Mouse (Mus musculus) olfactory bulb, adult 2 months (tissue): Measurements from ENCODE around the gene Eif2ak3. TPM values are rescaled to one million over a fixed set of nuclear protein-coding genes. Genes with fewer than 3 reads are reported as not detected.
A peak's percentile ranks its signal among the peaks of the same experiment; 100 is the strongest.

ENCODE experiments used
- H3K27ac ChIP-seq: fragments of 200-500 bp; 2 replicates; pipeline ENCODE4 v1.5.1; 2012; ENCODE audit warnings: low read depth, low read length; ENCODE audit not compliant: insufficient read depth
- H3K4me1 ChIP-seq: fragments of 200-500 bp; 2 replicates; pipeline ENCODE4 v1.6.1; 2012; ENCODE audit warnings: low read length; ENCODE audit not compliant: control insufficient read depth, insufficient read depth
- H3K4me3 ChIP-seq: fragments of 200-500 bp; 2 replicates; pipeline ENCODE4 v1.5.1; 2012; ENCODE audit warnings: mild to moderate bottlenecking, low read depth, low read length, moderate library complexity; ENCODE audit not compliant: insufficient read depth
- CTCF ChIP-seq: fragments of 200-500 bp; IDR thresholded peaks from 2 replicates; pipeline ENCODE4 v1.5.1; 2012; ENCODE audit warnings: low read depth, mild to moderate bottlenecking, low read length, moderate library complexity; ENCODE audit not compliant: insufficient read depth
- POLR2A ChIP-seq: fragments of 200-500 bp; IDR thresholded peaks from 2 replicates; pipeline ENCODE4 v1.6.1; 2012; ENCODE audit warnings: mild to moderate bottlenecking, low read depth, low read length, moderate library complexity; ENCODE audit not compliant: insufficient read depth
- WGBS: fragments of 180-500 bp; shearing (Covaris S2); methylation state at CpG from one replicate; pipeline ENCODE4 v1.1.7; 2018; 5-methylcytosine and 5-hydroxymethylcytosine counted together
- polyA plus RNA-seq: library from polyadenylated mRNA; stranded (reverse); fragments of >200 nt; gene quantifications from 2 replicates; pipeline ENCODE4 v1.2.4, GENCODE M21; 2012; ENCODE audit warnings: low replicate concordance; ENCODE audit not compliant: missing spikeins, insufficient read depth, insufficient read length

Eif2ak3 gene
- polyA plus RNA-seq, 1 experiment: not detected

DNA sequence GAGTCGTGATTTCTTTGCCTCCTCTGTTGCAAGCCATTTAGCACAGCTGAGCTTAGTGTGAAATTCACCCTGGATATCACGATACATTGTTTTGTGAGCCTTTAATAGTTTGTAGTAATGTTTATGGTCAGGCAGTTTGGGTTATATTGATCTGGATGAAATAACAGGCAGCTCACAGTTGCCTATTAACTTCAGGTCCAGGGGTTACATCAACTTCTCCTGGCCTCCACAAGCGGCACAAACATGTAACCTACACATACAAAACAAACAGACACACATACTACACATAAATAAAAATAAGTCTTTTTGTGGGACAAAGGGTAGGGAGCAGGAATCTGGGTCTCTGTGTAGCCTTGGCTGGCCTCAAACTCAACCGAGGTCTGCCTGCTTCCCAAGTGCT, 9.1 kb downstream of the Eif2ak3 start:
- no peak for TF ChIP-seq POLR2A
- no peak for TF ChIP-seq CTCF
- WGBS: 60% methylated on average over 4 of the region's 4 CpGs

DNA sequence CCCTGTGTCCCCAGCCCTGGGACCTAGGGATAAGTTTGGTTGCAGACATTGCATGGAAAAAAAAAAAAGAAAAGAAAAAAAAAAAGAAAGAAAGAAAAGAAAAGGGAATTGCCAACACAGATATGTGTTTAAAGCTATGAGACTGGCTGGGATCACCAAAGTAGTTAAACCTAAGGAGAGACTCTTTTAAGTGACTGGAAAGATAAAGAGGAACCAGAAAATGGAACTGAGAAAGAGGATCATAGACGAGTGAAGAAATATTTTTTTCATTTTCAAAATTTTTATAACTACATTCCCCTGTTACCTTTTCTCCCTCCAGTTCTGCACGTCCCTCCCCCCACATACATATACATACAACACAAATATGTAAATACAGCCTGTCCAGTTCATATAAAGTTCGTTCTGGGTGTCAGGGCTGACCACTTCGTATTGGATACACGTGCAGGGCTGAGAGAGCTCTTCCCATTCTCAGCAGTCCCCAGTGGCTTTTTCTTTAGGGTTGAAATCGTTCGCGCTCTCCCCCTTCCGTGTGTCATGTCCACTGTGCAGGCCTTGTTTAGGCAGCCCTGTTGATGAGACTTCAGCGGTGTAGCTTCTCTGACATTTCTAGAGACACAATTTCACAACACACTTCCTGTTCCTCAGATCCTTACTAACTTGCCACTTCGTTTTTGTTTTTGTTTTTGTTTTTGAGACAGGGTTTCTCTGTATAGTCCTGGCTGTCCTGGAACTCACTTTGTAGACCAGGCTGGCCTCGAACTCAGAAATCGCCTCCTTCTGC, 11.4 kb downstream of the Eif2ak3 start:
- H3K4me3 ChIP-seq: no peak overlapping the region
- no peak overlapping the region for H3K27ac ChIP-seq
- H3K4me1 ChIP-seq: no peaks in the 10 kb centered on the region
- WGBS: 91% methylated on average over 13 of the region's 13 CpGs
- TF ChIP-seq CTCF: no peak
- TF ChIP-seq POLR2A: no peak

More for the DNA sequence above, 9.1 kb downstream of the Eif2ak3 start:
- H3K4me3 ChIP-seq: no peak overlapping the region
- no peak overlapping the region for H3K27ac ChIP-seq
- H3K4me1 ChIP-seq: no peaks in the 10 kb centered on the region

DNA sequence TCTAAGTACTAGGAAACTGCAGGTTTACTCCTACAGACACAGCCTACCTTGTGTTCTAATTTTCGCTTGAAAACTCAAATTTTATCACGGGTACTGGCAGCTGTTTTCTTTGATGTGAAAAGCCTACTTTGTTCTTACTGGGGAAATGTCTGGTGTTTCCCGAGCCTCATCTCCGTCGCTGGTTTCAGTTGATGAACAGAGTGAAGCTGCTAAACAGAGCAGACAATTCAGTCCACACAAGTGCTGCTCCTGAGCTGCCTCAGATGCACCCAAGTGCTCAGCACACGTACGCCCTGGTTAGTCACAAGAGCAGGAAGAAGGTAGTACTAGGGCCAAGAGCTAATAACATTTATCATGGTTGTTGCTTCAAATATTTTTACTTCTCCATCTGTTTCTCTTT, 18.4 kb downstream of the Eif2ak3 start:
- no peak overlapping the region for H3K27ac ChIP-seq
- 72% methylated on average over 7 of the region's 7 CpGs for WGBS
- no peak overlapping the region for H3K4me3 ChIP-seq
- TF ChIP-seq POLR2A: no peak
- TF ChIP-seq CTCF: no peak
- H3K4me1 ChIP-seq: peaks cover 4% of the 10 kb centered on the region; the same call in 1 of the 2 replicates

DNA sequence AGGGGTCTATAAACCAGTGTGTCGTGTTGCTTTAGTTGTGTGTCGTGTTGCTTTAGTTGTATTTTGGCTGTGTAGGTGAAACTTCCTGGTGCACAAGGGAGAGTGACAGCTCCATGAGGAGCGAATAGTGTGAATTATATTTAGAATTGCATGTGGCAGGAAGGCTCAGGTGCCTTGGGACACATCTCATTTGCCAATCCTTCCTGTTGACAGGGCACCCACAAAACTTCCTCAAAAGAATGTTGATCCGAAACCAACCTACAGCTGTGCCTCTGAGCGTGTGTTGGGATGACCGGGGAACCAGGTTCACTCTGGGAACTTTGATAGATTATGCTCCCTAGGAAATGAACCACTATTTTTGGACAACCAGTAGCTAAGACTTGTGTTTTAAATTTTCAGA, 20.0 kb downstream of the Eif2ak3 start:
- H3K4me1 ChIP-seq: peaks cover 4% of the 10 kb centered on the region; the same call in 1 of the 2 replicates
- WGBS: 92% methylated on average over 6 of the region's 6 CpGs
- no peak overlapping the region for H3K4me3 ChIP-seq
- TF ChIP-seq CTCF (no peak), POLR2A (no peak)
- H3K27ac ChIP-seq: no peak overlapping the region

DNA sequence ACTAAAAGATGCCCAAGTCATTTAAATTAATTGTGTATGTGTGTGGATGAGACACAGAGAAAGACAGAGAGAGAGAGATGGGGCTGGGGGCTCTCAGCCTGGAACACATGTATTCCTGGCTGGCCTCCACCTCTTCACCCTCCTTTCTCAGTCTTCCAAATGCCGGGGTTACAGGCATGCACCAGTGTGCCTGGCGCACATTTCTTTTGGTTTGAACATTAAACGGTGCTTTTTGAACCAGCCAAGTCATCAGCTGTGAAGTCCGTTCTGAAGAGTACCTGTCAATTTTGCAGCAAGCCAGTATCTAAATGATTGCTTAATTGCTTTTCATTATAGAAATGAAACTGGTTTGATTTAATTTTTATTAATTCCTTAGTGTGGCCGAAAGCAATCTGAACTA, 22.4 kb downstream of the Eif2ak3 start:
- TF ChIP-seq CTCF (no peak), POLR2A (no peak)
- WGBS: 52% methylated on average over 5 of the region's 5 CpGs
- Histone ChIP-seq H3K27ac (no peak overlapping the region), H3K4me1 (peaks cover 8% of the 10 kb centered on the region; the same call in 1 of the 2 replicates), H3K4me3 (no peak overlapping the region)

DNA sequence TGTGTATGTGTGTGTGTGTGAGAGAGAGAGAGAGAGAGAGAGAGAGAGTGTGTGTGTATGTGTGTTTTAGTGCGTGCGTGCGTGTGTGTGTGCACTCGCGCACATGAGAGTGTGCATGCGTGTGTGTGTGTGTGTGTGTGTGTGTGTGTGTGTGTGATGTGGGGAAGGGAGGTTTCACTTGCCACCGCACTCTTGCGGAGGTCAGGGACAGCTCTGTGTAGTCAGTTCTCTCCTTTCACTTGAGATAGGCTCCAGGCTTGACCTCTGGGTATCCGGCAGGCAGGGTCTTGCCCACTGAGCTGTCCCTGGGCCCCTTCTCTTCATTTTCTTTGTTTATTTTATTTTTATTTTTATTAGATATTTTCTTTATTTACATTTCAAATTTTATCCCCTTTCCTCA, 23.0 kb downstream of the Eif2ak3 start:
- Histone ChIP-seq H3K4me1 (peaks cover 8% of the 10 kb centered on the region; the same call in 1 of the 2 replicates), H3K4me3 (no peak overlapping the region), H3K27ac (no peak overlapping the region)
- TF ChIP-seq CTCF (no peak), POLR2A (no peak)
- 94% methylated on average over 9 of the region's 9 CpGs for WGBS

DNA sequence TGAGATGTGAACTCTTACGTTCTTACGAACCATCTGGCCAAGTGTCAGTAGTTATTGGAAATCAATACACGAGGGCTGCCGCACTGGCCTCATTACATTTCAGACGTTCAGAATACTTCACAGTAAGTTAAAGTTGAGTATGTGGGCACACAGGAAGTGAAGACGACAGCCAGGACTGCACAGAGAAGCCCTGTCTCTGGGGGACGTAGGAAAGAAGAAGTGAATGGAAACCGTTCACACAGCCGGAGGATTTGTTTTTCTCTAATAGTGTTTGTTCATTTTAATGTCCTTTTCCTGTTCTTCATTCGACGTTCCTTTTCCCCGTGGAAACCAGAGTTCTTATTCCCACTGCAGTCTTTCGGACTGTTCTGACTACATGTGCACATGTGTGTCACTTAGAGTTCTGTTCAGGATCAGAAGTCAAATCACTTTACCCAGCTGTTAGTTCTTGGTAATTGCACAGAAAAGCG, 27.2 kb downstream of the Eif2ak3 start:
- Histone ChIP-seq H3K4me3 (no peak overlapping the region), H3K4me1 (peaks cover 8% of the 10 kb centered on the region; the same call in 1 of the 2 replicates), H3K27ac (0 out of 2 replicates have a peak overlapping the region, but pooled peaks have one; percentile 33)
- 58% methylated on average over 14 of the region's 14 CpGs for WGBS
- TF ChIP-seq CTCF (no peak), POLR2A (no peak)

DNA sequence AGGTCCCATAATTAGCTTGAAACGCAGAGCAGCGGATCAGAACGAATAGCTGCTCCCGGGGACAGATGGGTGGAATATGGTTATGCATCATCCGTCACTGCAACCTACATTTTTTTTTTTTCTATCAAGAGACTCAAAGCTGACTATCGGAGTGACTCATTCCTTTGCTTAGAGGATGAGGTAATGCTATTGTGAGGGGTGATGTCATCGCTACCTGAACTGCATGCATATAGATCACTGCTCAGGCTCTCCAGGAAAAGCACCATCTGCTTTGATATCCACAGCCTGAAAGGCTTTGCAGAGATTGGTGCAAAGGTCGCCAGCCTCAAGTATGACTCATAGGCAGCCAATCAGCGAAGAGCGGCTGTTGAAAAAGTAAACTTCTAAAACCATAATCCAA, 27.8 kb downstream of the Eif2ak3 start:
- Histone ChIP-seq H3K4me3 (no peak overlapping the region), H3K4me1 (peaks cover 6% of the 10 kb centered on the region; the same call in 1 of the 2 replicates), H3K27ac (no peak overlapping the region)
- WGBS: 51% methylated on average over 10 of the region's 10 CpGs
- TF ChIP-seq POLR2A (no peak), CTCF (no peak)

DNA sequence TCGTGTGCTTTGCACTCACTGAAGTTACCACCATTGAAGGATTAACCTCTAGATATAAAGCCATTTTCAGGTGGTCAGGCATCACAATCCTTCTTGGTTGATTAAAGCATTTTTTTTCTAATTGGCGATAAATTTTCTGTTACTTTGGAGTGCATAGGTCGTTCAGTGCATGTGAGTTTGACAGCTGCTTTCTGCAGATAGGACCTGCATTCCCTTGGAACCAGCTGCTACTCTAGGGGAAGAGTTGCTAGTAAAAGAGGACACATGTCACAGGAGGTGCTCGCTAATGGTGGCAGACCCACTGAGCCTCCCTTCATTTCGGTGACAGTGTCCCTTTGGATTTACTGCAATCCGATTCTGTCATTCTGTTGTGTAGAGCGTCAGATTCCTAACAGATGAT, 28.3 kb downstream of the Eif2ak3 start:
- WGBS: 78% methylated on average over 7 of the region's 7 CpGs
- TF ChIP-seq POLR2A (no peak), CTCF (no peak)
- H3K4me3 ChIP-seq: no peak overlapping the region
- H3K4me1 ChIP-seq: peaks cover 4% of the 10 kb centered on the region; the same call in 1 of the 2 replicates
- H3K27ac ChIP-seq: no peak overlapping the region
